Mouse (Mus musculus): ENCODE results near the gene Ccdc91. TPM values are rescaled to one million over a fixed set of nuclear protein-coding genes. Genes with fewer than 3 reads are reported as not detected.

The Ccdc91 gene
- 1 to 10 TPM; 6.9 to 7.5 TPM for polyA plus RNA-seq (2017; shearing (Covaris generic))

DNA sequence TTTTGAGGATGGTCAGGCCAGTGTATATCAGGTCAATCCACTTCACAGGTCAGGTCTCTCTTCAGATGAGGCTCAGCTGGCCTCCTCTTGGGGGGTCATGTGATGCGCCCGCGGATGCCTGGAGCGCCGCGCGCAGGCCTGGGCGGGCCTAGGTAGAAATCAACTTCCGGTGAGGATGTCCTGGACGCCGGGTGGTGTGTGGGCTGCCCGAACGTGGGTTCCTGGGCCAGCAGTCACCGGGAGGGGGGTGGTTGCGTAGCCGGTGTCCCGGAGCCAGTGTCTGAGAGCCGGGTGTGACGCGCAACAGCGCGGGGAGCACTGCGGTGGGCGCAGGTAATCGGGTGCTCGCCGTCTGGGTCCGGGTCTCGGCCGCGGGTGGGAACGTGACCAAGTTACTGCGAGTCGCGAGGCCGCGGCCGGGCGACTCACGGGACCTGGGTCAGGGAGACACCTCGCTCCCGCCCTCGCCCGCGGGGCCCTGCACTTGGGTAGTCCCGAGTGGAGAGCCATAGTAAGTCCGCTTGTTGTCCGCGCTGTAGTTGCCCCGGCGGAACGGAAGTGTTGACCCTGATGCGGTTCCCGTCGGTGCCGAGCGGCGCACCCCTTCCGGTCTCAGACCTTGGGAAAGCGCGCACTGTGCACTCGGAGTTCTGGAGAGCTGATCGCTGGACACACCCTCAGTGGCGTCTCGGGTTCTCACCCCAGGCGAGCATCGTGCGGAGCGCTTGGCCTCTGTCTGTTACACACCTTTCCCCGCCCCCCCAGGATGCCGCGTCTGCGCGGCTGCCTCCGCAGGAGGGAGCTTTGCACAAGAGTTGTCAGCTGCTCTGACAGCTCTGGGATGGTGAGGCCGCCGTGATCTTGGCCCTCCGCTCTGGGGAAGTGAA lies at the start of gene Ccdc91:
Ccdc91 (plus strand) TSS at position 102 of the 887 bp plus-strand sequence.
- ATAC-seq = peak; percentile 82

DNA sequence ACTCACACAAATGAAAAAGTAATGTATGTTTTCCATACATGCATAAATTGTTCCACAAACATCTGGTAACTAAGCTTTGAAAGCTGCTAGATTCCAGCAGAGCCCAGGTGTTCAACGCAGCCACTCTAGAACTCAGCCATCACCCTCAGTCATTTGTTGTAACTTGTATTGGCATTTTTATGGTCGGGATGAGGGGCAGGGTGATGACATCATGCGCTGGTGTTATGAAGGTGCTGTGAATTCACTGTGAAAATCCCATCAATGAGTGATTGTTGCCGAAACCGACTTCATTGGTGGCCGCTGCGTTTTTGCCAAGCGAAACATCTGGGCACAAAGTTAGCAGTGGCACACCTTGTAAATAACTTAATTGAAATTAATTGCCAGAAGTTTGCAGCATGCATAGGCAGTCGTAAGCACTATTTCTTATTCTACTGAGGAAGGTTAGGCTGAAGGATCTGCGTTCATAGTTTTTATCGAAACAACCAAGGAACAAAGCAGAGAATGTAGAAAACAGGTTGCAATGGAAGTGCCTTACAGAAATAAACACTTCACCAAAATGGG lies 48.6 kb upstream of the Ccdc91 start:
- ATAC-seq = no peak

DNA sequence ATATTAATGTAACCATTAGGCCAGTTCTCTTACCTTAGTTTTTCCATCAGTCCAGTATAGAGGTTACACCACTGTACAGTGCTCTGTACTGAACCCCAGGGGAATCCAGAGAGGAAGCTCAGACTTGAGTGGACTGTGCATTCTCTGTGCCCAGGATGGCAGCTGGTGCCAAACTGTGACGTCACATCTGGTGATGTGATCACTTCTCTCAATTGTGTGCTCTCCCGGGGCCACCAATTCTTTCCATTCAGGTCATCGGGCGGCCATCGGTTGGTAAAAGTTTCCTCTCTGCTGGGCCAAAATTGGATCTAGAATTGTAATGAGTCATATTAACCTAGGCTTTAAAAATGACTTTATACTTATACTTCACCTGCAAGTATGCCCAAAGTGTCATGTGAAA lies 19.9 kb upstream of the Ccdc91 start:
- ATAC-seq = no peak

DNA sequence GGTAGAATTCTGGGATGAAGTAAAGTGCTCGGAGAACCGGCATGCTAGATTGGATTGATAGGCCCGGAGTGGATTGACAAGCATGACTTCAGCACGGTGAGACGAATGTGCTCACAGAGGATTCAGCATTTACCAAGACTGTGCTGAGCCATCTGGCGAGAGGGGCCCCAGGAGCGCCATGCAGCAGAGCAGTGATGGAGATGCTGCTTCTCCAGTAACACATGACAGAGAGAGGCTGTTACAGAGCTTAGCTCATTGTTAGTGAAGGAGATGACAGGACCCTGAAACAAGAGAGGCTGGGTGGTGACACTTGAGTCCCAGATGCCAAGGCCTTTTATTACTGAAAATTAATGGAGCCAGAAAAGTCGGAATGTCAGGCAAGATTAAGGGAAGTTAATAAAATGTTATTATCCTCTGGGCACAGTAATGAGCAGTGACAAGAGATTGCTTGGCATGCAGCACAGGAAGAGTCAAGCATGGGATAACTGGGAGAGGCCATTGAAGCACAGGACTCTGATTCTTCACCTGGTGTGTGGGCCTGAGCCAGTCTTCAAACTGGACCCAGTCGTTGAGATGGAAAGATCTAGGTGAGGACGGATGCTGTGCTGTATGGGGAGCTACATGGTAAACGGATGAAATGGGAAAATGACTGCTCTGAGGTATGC lies 16.9 kb upstream of the Ccdc91 start:
- no peak for ATAC-seq

- ATAC-seq = no peak
Measured at GRCm38 (mm10) chr6:147470016-147470415, 5.6 kb upstream of the Ccdc91 start.

DNA sequence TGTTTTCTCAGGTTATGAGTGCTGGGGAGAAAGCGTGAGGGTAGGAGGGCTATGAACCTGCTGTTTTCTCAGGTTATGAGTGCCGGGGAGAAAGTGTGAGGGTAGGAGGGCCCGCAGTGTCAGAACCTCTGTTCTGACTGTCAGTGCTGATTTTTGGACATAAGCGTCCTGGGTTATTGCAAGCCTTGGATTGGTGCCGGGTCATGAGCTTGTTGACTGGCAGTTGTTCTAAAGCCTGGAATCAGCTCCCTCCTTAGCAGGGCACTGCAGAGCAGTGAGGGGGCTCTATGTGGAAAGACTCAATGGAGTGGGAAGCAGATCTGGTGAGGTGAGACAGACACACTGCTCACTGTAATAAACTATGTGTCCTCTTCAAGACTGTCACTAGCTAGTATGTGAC lies 5.5 kb downstream of the Ccdc91 start:
- ATAC-seq = no peak

GRCm38 (mm10) chr6:147490120-147490519 lies 14.5 kb downstream of the Ccdc91 start:
- ATAC-seq = no peak

DNA sequence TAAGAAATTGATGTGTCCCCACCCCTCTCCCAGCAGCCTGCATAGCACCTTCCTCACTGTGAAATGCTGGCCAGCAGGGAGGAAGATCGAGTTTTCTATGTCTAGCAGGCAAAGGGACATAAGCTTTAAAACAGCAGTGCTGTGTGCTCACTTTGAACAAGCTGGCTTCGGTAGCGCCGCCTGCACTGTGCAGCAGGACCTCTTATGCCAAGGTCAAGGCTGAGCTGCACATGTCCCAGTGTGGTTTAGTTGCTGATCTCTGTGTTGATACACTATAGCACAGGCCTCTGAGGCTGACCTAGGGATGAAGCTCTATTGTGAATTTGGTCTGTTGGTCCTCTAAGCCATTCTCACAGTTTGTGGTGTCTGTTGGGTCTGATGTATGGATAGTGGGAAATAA lies 16.9 kb downstream of the Ccdc91 start:
- ATAC-seq = no peak

- ATAC-seq = no peak
Measured at GRCm38 (mm10) chr6:147501439-147501838, 25.8 kb downstream of the Ccdc91 start.

DNA sequence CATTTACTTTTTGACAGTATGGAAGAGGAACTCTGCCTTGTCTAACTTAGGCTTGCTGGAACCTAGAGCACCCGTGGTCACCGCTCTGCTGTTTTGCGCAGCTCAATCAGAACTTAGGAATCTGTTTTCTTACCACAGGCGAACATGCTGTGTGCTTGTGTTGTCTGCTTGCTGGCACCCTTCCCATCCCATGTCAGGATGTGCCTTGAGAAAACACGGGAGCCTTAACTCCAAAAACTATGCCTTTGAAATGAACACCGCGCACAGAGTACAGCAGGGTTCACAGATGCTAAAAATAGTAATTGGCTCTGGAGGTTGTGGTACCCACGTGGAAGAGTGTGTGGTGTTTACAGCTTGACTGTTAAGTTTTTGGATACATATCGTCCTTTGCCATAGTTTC lies 30.4 kb downstream of the Ccdc91 start:
- ATAC-seq = no peak

DNA sequence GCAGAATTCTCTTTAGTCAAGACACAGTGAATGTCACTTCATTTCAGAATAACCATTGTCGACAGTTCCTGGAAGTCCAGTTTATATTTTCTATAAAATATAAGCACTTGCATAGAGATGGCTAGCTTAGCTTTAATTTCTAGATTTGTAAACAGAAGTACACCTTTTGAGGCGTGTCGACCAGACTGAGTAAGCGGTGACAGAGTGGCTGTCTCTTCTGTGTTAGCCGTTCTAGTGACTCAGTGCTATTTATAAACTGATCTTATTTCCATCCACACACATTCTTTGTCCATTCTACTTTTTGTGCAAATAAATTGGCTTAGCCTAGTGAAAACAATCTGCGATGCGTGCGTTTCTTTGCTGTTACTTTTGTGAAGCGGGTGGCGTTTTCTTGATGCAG lies 30.9 kb downstream of the Ccdc91 start:
- no peak for ATAC-seq

DNA sequence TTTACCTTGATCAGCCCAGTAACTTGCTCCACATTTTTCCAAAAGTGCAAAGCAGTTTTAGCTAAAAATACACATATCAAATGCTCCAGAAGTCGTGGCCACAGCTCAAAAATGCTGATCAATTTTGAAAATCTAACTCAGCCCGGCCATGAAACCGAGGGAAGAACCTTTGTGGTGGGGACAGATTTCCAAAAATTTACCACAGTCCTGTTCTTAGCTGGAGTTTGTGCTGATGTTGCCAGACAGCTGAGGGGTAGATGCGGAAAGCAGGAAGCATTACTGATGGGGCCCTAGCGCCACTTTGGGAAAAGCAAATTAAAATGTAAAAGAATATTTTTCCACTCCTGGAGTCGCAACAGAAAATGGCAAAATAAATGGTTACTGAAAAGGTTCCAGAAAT lies 31.6 kb downstream of the Ccdc91 start:
- ATAC-seq = no peak

DNA sequence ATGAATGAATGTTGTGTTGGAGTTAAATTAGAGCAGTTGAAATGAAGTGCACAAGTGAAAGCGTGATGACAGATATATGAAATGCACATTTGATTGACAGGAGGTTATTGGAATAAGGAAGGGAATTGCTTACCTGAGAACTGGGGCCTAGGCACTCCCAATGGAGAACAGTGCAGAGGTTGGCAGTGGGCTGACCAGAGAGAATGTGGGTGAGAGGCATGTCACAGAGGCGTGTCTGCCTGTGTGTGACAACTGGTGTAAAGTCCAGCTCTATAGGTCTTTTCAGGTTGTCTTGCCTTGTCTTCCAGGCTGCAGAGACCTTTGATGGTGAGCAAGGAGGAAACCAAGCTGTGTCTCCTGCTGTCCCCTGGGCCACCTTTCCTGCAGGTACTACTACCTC lies 34.9 kb downstream of the Ccdc91 start:
- ATAC-seq = no peak

DNA sequence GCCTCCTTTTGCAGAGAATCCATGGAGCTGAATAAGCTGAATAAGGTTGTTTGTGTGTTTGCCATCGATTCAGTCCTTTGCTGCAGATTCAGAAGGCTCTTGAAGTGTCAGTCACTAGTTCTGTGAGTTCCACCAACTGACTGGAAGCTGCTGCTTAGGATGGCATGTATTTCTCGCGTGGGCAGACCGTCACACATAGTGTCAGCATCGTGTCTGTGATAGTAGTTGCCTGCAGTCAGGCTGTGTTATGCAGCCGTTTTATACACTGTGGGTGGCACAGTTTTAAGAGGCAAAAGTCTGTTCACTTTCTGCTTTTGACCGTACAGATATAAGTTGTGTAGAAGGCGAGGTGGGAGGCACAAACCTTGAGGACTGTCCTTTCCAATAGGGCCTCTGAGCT lies 42.3 kb downstream of the Ccdc91 start:
- ATAC-seq = no peak

DNA sequence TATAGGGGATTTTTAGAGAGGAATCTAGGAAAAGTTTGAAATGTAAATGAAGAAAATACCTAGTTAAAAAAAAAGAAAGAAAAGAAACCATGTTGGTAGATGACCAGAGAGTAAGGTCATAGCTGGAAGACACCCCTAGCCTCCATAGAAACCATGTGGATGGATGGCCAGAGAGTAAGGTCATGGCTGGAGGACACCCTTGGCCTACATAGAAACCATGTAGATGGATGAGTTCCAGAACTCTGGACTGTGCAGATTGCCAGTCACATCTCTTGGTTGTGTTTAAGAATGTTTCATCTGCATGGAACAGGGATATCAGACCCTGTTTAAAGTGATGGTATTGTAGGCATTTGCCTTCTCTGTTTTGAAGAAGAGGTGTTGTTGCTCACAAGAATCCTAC lies 49.6 kb downstream of the Ccdc91 start:
- no peak for ATAC-seq

- no peak for ATAC-seq
Measured at GRCm38 (mm10) chr6:147534971-147535370, 59.3 kb downstream of the Ccdc91 start.

DNA sequence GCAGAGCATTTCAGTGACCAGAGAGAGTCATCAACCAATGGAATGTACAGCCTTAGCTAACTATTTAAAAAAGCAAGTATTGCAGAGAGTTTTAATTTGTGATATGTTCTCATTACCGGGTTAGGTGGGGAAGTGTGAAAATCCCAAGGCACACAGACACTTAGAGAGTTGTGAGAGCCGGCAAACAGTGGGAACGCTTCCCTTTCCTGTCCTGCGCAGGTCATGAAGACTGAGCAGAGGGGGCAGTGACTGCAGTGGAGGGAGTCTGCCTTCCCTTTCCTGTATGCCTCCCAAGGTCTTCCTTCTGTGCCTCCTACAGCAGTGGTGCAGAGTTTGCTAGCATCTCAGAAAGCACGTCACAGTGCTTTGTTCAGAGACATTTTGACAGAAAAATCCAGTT lies 62.6 kb downstream of the Ccdc91 start:
- no peak for ATAC-seq

GRCm38 (mm10) chr6:147539056-147539600 lies 63.5 kb downstream of the Ccdc91 start:
- ATAC-seq = no peak

- no peak for ATAC-seq
Measured at GRCm38 (mm10) chr6:147540942-147541341, 65.3 kb downstream of the Ccdc91 start.

- no peak for ATAC-seq
Measured at GRCm38 (mm10) chr6:147555591-147555990, 80.0 kb downstream of the Ccdc91 start.

DNA sequence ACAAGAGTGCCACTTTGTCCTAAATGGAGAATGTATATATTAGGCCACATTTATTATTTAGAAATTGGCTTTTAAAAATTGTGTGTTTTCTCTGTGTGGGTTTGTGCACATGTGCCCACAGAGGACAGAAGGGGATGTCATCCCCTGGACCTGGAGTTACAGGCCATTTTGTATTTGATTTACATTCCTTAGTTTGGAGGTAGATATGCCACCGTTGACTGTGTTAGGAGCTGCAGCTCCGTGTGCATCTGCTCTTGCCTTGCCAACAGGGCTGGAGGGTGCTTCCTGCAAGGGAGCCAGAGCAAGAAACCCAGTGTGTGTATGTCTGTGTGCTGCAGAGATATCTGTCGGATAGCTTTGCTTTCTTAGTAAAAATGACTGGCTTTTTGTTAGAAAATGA lies 83.7 kb downstream of the Ccdc91 start:
- ATAC-seq = no peak

GRCm38 (mm10) chr6:147560436-147560835 lies 84.8 kb downstream of the Ccdc91 start:
- ATAC-seq = no peak

- ATAC-seq = no peak
Measured at GRCm38 (mm10) chr6:147569246-147569645, 93.6 kb downstream of the Ccdc91 start.

- ATAC-seq = no peak
Measured at GRCm38 (mm10) chr6:147573137-147573536, 97.5 kb downstream of the Ccdc91 start.

All from activated CD4-positive, CD25-positive, alpha-beta regulatory T cell, adult 4 months (primary cell).